Mouse (Mus musculus): Measurements from ENCODE around the gene Srgap3.

Srgap3 gene

DNA sequence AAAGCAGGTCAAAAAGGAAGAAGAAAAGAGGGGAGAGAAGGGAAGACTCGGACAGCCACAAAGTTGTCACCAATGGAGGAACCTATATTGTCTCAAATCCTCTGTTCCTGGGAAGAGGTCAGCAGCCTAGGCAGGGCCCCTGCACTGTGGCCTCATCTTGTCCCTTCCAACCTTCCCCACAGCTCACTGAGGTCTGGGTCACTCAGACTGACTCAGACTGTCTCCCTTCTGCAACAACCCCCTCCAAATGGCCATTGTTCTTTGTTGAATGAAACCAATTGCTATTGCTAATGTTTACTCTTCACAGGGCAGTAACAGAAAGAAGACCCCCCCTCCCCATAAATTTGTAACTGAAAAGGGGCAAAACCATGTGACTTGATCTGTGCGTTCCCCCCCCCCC, 2.2 kb upstream of the Srgap3 start:
- no peak for DNase-seq

DNA sequence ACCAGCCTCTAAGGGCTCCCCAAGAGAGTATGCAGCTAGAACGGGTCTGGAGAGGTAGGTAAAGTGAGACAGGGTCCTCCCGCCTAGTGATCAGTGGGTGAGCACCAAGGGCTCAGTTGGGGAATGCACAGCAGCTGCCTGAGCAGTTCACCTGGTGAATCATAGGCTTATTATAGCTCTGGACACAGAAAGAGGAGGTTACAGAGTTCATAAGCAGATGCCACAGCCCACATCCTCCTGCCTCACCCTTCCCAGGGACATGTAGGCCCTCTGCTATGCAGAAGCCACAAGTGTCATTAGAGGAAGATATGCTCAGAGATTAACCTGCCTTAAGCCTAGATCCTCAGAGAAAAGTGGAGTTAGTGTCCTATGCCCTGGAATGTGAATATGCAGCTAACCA, 1.4 kb upstream of the Srgap3 start:
- DNase-seq, result no peak

DNA sequence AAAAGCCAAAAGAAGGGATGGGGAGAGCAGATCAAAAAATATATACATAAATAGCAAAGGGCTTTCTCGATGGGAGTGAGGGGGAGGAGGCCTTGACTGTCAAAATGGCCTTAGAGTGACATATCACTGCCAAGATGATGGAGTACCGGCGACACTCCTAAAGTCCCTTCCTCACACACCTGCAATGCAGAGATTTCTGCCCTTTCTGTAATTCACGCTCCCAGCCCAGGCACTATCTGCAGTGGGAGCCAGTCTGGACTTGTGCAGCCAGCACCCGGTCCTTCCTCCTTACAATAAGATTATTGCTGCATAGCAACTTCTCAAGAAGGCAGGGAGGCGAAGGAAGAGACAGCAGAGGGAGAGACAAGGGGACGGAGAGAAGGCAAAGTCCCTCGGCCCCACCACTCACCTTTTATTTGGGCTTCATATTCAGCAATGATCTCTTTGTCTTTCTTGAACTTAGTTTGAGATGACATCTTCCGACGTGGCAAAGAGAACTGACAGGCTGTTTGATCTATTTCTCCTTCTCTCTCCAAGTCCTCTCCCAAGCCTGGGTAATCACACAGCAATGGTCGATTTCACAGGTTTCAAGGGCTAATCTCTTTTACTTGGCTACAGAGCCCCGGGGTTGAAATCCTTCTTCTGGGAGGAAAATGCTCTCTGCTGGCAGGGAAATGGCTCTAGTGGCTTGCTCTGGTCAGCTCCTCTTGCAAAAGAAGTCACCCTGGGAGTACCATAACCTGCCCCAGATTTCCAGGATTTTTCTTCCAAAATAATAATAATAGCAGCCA, 850 bp downstream of the Srgap3 start:
- peak; percentile 34 to 54 for DNase-seq

DNA sequence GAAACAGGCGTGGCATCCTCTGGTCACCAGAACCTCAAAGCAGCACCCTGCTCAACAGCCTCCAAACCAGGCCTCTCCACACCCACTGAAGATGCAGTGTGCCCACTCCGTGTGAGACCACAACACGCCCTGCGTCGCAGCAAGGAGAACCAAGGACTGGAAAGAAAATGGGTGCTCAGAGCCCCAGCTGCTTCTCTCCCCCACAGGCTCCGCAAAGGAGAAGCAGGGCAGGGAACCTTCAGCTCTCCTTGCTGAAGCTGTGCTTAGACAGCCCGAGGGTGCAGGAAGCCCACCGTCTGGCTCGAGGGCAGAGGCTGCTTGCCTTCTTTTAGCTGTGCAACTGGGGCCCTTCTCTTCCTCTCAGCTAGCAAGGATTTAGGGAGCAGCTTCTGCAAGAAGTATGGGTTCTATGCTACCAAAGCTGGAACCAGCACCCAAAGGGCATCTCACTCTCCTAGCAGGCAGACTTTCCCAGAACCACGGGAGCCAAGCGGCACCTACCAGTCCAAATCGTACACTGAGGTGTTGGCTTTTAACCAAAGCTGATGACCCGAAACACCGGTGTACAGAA, 1.8 kb downstream of the Srgap3 start:
- peak; percentile 36 to 58 for DNase-seq

DNA sequence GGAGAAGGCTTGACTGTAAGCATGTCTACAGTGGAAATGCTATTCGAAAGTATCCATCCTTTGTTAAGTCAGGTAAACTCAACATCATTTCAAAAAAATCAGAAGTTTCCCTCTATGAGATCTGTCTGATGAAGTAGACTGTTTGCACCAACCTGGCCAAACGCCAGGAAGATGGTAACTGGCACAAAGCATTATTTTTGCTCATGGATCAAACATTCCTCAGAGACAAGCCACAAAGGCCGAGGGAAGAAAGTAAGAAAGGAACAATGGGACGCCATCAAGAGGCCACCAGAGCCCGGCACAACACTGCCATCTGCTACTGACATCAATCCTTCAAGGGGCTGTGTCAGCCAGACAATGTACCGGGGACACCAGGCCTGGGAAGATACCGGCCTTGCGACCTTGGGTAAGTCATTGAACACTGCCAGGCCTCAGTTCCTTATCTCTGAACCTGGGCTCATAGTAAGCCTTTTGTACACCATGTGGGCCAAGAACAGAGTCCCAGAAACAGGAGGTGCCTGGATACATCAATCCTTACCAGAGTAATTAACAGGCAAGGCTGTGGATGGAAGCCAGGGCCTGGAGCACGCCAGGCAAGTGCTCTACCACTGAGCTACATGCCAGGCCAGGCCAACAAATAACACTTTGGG, 3.3 kb downstream of the Srgap3 start:
- peak; percentile 65 to 72 for DNase-seq

DNA sequence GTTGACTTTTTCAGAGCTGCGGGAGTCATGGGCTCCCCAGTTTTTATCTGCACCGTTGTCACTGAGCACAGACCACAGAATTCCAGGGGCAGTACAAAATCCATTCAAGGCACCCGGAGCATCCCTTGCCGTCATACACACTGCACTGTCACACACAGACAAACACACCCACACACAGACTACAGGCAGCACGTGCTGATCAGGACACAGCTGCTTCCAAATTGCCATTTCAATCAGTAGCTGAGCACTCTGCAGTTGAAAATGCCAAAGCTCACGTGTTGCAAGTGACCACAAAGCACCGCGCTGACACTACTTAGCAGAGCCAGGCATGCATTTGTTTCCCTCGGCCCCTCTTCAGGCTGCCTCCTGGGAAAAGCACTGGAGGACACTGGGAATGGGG, 7.8 kb downstream of the Srgap3 start:
- no peak for DNase-seq

DNA sequence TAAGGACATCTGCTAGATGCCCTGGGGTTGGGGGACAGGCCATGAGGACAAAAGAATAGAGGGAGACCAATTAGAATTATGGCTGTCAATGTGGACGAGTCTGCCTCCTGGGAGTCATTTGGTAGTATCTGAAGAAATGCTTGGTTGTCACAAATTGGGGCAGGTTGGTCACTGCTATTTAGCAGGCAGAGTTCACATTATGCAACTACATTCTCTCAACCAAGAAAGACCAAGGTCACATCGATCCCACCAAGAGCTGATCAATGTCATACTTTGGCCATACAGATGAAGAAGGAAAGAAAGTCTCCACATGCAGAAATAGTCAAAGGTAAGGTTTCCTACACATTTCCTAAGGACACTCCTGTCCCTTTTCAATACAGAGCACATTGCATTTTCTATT, 9.3 kb downstream of the Srgap3 start:
- DNase-seq, result no peak

DNA sequence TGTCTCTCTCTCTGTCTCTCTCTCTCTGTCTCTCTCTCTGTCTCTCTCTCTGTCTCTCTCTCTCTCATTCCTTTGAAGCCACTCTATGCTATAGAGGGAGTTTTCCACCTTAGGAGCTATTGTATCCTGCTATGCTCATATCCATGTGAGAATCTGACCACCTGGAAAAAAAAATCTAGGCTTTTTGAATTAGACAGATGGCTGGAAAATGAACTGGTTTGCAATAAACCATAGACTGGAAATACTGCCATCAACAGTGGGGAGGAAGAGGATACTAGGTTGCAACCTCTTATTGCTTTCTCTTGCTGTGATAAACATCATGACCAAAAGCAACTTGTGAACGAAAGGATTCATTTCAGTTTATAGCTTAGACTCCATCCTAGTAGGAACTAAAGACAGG, 12.6 kb downstream of the Srgap3 start:
- DNase-seq, result no peak

DNA sequence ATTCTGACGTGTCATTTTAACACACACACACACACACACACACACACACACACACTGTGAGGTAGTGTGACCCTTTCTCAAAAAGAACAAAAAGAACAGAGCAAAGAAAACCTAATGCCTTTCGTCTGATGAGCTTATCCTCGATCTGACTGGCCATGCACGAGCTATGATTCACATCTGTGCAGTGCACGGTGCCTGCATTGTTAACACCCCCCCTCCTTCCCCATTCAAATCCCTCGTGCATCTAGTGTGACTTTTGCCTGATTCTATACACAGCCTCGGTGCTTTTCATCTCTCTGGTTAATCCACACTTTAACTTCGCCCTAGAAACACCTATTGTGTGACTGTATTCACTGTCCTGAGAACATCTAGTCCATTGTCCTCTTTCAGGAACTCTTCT, 14.5 kb downstream of the Srgap3 start:
- DNase-seq, result no peak

DNA sequence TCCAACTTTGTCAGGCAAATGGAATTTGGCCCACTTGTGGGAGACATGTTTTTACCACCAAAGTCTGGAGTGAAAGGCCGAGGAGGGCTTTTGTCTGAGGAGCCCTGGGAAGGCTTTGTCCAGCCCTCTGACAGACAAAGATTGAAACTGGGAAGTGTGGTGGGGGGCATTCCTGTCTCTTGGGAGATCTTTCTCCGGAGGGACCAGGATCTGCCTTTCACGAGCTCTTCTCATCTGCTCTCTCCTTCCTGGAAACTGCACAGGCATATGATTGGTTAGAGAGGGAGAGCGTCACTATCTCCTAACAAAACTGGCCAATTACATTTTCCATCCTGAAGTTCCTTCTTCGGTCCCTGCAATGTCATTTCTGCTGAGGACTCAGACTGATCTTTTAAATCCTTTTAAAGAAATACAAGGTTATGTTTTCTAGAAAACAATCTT, 17.0 kb downstream of the Srgap3 start:
- DNase-seq, result no peak

DNA sequence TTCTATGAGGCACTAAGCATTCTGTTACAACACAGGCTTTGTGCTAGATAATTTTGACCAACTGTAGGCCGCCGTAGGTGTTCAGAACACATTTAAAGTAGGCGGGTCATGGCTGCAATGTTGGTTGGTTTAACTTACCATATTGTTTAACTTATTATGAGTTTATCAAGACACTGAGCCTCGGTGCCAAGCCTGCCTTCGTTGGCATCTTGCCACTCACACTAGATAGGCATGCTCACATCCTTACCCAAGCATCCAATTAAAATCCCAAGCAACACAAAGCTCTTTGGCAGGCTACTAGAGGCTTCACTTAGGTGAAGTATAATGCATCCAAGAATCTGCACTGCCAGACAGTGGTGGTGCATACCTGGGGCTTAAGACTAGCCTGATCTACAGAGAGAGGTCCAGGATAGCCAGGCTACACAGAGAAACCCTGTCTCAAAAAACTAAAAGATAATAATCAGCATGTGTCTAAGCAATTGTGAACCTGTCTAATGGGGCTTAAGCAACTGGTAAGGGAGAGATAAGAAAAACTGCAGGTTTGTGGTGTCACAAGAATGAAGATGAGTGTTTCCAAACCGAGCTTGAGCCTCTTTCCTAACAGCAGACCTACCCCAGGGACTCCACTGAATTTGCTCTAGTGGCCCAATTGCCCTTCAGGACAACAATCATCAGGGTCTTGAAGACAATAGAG, 17.6 kb downstream of the Srgap3 start:
- no peak for DNase-seq

DNA sequence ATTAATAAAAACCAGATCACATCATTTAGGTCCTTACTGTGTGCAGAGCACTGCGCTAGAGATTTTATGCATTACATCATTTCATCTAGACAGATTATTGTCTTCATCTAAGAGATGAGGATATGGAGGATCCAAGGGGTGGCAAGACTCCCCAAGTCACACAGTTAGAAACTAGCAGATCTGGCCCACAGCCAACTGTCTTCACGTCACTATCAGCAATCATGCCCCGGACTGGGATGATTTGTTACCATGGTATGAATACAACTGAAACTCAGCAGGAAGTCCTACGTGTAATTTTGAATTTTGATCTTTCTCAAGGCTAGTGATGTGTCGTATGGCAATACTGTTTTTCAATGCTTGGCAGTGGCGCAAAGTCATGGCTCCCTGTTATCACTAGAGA, 18.2 kb downstream of the Srgap3 start:
- DNase-seq, result no peak

DNA sequence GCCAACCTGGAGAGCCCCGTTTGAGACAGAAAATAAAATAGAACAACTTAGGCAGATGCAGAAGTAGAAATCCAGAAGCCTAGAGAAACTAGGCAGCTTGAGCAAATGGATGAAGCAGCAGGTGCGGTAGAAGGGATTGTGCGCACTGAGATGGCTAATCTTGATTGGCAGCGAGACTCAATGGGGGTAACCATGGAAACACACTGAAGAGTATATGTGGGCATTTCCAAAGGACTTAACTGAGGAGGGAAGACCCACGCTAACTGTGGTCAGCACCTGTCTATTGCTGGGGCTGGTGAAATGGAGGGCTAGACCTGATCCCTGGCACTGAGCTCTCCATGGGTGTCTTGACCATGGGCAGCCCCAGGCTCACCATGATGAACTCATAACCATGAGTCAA, 19.7 kb downstream of the Srgap3 start:
- DNase-seq, result no peak

DNA sequence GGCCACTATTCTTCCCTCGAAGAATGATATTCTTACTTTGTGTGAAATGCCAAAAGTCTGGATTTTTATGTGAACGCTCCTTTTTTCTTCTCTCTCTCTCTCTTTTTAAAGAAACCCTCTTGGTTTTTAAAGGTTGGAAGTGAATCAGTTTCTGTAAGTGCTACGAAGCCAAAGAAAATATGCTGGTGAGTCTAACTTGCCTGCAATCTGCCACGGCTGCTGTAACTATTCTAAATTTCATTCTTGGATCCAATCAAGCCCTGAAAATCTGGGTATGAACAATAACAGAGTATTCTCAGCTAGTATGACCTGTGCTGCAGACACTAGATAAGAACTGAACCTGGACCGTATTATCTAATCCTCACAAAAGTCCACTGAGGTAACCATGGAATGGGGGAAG, 21.1 kb downstream of the Srgap3 start:
- DNase-seq, result no peak

DNA sequence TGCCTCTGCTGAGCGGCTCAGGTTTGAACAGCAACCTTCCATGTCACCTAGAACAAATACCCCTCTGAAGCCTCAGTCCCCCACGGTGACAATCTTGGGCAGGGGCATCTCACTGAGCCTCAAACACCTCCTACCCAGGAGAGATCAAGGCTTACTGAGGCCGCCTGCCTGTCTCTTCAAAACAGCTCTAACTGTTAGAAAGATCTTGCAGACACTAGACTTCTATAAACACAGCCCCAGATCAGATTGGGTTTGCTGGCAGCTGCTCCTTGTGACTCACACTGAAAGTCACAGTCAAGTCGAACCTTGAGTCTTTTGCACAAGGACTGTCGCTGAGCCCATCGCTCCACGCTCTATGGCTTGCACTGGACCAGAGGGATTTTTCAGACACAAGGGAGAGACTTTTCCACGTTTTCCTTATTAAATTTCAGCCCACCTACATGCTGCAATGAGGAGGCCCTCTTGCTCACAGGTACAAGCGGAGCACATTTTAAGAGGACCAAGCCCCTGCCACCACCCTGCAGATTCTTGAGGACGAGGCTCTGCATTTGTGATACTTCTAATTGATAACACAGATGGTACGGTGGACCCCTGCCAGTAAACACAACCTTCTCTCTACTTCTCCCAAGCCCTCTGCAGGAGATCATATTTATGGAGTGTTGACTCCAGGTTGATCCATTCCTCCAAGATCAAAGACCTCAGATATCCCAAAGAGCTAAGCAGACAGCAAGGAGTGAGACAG, 21.7 kb downstream of the Srgap3 start:
- peak in 1 of 2 experiments; percentile 46 for DNase-seq

DNA sequence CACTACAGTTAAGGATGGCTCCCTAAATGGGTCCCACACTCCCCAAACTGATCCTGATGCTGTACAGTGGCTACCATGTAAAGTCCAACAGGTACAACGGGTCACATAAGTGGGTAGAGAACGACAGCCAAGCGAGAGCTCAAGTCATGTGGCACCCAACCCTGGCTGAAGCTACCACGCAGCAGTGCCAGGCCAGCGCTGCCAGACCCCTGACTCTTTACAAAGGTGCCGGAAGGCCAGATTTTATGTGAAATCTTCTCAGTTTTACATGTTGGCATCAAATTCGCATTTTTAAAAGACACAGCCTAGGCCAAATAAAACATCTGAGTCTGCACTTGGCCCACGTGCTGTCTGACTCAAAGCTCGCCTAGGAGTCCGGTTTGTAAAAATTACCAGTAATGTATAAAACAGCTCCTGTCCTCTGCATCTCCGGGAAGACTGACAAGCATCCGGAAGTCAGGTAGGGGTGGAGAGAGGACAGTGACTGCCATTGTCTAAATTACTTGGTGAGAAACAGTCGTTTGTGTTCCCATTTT, 22.4 kb downstream of the Srgap3 start:
- DNase-seq, result no peak

DNA sequence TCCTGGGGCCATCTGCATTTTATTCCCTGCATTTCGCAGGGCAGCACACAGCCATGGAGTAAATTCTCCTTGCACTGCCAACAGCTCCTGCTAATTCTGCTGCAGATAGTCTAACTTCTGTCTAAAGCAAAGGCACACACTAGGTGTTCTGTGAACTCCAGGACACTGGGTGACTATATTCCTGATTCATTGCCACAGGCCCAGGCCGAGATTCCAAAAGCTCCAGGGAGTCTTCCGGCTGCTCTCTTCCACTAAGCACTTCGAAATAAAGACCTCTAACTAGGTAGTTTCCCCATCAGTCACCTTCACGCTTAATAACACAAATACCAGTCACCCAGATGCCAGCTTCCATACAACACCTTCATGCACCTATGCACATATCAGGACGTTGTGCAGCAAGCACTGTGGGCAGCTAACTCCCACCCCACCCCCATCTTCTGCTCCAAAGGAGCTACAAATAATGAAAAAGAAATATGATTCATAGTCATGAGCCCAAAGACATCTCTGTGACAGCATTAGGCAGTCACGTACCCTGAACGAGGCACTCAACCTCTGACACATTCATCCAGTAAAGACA, 26.4 kb downstream of the Srgap3 start:
- no peak for DNase-seq

DNA sequence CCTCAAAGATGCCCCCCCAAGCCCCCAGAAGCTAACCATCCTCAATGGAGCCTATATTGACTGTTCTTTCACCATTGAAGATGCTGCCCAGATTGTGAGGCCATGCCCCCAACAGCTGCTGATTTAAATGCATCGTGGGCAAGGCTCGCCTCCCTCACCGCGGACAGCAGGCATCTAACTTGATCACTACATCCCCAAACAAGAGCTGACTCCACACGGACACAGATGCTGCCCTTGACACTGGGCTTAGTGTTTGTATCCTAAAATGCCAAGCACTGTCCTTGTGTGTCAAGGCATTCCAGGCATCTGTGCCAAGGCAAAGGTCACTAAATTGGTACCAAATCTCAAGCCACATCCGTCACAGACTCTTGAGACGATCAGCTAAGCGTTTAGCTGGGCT, 29.3 kb downstream of the Srgap3 start:
- no peak for DNase-seq

DNA sequence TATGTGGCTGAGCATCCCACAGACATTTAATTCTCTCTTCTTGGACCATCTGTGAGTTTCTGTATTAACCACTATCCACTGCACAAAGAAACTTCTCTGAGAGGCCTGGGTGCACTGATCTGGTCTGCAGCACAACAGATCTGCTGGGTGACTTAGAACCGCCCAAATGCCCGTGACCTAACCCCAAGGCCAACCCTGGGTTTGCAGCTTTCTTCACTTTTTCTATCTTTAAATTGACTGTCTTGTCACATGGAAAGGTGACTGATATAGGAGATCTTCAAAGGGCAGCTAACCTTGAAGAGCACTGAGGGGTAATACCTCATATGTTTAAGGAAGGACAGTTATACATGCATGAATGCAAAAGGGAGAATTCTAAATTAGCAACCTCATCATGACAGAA, 30.8 kb downstream of the Srgap3 start:
- DNase-seq, result no peak

DNA sequence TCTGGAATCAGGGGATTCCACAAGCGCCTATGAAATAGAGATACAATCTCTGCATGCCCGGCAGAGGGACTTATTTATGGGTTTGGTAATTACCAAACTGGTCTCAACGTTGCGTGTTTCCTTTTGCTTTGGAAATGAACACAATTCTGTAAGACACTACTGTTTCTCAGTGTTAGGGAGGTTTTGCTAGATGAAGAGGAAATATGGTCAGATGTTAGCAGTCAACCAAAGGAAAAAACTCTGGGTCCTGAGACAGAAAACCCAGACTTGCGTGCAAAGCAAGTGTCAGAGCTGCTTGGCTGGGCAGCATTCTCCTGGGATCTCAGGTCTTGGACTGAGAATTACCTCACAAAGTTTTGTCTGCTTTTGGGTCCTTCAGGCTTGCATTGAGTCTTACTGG, 34.5 kb downstream of the Srgap3 start:
- DNase-seq, result no peak

DNA sequence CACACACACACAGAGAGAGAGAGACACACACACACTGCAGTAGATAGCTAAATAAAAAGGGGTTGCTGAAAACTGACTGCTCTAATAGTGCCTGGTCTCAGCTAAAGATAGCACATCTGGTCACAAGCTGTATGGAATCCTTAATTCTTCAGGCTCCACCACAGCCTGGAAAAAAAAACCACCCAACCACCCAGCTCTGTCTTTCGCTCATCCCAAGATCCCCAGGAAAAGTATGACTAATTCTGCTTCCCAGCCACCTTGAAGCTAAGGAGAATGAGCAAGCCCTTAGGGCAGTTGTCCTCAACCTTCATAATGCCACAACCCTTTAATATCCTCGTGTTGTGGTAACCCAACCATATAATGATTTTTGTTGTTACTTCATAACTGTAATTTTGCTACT, 37.4 kb downstream of the Srgap3 start:
- DNase-seq, result no peak

DNA sequence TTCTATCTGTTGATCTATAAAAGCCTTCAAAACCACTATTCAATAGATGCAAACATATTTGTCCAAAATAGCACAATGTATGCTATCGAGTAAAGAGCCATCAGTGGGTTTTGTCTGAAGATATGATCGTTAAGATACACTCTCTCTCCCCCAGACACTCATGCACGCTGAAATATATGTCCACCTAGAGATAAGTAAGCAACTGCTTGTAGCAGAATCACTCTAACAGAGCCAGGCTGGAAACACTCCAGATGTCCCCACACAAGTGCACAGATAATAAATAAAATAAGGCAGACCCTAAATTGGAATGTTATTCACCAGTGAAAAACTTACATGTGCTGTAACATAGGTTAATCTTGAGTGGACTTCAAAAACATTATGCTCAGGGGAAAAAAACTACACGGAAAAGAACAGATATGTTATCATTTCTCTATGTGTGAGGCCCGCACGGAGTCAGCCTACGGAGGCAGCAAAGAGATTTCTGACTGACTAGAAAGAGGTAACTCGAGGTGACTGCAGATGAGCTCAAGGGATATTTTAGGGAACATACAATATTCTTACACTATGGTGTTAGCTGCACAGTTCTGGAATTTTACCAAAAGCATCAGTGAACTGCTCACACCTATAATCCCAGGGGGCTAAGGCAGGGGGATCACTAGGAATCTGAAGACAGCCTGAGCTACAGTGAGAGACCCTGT, 39.0 kb downstream of the Srgap3 start:
- DNase-seq, result no peak

All from cerebellum, postnatal 36 days (tissue).